Mouse (Mus musculus): ENCODE data around the gene Paqr9. TPM values are rescaled to one million over a fixed set of nuclear protein-coding genes. Genes with fewer than 3 reads are reported as not detected.

Gene Paqr9
- total RNA-seq, 2 experiments from 2014 or later: 4.5 to 4.8 TPM

DNA sequence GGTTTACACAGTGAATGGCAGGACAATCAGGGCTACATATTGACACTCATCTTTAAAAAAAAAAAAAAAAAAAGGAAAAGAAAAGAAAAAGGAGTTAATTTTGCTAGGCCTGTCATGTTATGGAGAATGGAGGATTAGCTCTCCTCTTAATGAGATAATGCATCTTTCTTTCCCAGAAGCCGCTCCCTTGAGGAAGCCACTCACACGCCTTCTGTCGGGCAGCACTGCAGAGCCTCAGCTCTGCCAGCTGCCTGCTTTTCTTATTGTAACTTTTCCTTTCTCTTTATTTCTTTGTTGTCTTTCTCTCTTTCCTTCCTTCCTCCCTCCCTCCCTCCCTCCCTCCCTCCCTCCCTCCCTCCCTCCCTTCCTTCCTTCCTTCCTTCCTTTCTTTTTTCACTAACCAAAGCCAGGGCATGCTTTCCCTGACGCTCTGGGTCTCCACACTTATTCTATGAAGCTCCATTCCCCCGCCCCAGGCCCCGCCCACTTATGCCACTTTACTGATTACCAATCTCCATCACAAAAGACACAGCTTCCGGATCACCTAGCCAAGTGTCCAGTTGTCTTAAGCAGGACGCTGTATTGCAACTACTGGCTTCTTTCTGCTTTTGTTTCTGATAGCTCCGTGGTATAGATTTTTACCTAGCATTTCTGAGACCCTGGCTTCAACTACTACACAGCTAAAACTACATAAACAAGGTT is 54.1 kb downstream of the Paqr9 start:
- intact Hi-C loops (cut with DNase I; ENCODE audit: low total_unique reads): no loop called here
- DNase-seq: no peak

DNA sequence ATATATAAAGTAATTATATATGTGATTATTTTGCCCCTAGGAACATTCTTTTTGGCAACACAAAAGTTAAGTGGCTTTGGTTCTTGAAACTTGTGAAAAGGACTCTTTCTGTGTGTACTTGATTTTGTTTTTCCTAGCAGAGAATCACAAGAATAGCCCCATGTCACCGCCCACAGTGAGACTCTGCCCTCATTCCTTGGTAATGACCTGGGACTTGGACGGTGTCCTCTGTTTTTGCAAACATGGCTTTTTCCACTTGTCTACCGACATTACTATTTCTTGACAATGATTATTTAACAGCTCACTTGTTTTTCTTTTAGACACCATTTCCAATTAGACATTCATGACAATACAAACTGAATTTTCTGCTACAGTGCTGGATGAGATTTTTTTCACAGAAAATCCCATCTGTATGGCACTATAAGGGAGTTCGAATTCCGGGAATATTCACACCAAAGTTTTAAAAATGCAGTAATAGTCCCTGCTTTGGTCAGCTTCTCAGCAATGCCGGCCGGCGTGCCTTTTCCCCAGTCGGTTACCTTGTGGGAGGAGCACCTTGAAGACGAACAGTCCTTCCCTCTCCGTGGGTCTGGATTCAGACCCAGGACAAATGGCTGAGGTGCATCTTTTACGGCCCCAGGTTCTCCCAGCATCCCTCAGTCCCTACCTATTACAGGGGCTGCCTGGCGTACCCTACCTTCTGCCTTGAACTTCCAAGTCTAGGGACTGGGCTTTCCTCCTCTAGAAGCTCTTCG is 55.6 kb downstream of the Paqr9 start:
- DNase-seq: peak; percentile 37
- intact Hi-C loops (cut with DNase I; ENCODE audit: low total_unique reads): no loop called here

DNA sequence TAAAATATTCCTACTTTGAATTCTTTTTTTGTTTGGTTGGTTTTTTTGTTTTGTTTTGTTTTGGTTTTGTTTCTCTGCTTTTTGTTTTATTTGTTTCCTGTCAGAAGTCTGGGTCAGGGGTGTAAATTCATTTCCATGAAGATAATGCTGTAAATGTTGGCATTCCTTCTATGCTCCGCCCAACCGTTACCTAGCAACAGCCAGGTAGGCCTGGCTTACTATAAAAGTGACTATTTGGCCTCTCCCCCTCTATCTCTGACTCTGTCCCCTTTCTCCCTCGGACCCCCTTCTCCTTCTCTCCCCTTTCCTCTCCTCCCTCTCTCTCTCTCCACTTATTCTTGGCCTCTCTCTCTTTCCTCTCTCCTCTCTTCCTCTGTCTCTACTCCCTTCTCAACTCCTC is 56.5 kb downstream of the Paqr9 start:
- intact Hi-C loops (cut with DNase I; ENCODE audit: low total_unique reads): no loop called here

More for the DNA sequence above, 56.5 kb downstream of the Paqr9 start:
- DNase-seq: no peak

Other genes with a start within 250 kb of the Paqr9 start
- gene Chst2, start 152.9 kb upstream of the Paqr9 start, total RNA-seq (2021): 1 to 10 TPM; 1.6 to 3.1 TPM
- 10 to 100 TPM; 24.6 to 25.2 TPM for gene U2surp, start 47.7 kb upstream of the Paqr9 start, total RNA-seq (2021)
- 1 to 10 TPM; 7.4 to 9.9 TPM for gene Pcolce2, start 77.9 kb downstream of the Paqr9 start, total RNA-seq (2021)
- gene Trpc1, start 190.7 kb downstream of the Paqr9 start, total RNA-seq (2021): 1 to 10 TPM; 1.2 to 1.3 TPM

Data from gastrocnemius, postnatal 14 days (tissue).